Mouse (Mus musculus): ENCODE measurements around the gene Hdac1.

Gene Hdac1

DNA sequence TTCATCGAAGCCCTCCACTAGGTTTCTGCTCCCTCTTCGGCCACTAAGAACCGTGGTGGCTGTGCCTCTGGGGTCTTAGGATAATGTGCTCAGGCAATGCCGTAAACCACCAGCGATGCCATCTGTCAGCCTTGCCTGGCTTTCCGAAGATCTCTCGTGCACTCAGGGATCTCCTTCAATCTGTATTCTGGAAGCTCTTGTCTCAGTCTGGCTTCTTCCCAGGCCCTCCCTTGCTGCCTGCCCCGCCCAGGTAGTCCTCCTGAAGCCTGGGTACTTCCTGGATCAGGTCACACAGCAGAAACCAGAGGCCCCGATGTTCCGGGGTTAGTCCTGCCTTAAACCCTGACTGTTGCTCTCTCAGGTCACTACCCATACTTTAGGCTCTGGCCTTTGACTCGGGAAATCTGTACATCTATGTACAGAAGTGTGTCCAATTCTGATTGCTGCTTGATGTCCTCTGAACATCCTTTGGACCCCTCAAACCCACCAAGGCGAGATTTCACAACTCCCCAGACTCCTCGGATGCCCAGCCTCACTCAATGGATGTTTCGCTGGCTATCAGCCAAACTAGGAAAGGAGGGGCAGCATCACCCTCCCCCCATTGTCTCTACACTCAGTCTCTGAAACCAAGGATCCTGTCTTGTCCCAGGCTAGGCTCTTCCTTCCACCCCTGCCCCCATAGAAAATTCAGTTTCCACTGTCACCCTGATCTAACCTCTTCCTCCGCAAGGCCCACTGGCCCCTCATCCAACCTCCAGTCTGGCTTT is 33.5 kb downstream of the Hdac1 start:
- DNase-seq, result no peak

DNA sequence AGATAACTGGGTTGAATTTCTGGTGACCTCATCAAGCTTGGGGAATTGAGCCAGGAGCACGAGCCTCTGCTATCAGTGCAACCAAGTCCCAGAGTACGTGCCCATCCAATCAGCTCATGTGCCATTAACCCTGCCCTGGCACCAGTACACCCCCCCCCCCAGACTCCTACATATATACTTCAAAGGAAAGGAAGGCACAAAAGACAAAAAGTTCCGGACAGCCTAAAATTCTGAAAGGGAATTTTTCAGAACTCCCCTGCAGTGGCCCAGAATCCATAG is 34.3 kb downstream of the Hdac1 start:
- DNase-seq, result no peak

DNA sequence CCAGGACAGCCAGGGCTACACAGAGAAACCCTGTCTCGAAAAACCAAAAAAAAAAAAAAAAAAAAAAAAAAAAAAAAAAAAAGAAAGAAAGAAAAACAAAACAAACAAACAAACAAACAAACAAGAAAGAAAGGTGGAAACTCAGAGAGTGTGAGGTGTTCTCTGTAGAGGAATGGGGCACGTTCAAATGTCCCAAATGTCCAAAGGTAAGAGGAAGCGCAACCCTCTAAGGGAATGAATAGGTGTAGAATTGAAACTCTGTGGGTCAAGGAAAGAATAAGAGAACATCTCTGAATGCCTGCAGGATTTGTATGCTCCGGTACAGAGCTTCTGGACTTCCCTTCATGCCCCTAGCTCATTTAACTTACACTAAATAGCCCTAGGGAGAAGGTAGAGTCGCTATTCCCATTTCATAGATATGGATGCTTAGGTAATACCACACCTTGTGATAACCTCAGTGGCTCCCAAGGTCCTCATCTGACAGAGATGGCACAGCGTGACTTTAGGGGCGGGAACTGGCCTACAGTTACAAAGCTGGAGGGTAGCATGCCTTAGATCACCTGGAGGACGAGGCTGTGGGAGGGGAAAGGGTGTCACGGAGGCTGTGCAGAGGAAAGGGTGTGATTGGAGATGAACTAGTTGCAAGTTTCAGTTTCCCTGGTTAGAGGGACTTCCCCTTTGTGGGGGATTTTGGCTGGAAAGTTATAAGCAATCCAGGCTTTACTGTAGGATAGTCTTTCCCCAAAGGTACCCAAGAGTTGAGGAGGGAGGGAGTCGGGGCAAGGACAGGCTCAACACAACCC is 34.9 kb downstream of the Hdac1 start:
- DNase-seq, result no peak

DNA sequence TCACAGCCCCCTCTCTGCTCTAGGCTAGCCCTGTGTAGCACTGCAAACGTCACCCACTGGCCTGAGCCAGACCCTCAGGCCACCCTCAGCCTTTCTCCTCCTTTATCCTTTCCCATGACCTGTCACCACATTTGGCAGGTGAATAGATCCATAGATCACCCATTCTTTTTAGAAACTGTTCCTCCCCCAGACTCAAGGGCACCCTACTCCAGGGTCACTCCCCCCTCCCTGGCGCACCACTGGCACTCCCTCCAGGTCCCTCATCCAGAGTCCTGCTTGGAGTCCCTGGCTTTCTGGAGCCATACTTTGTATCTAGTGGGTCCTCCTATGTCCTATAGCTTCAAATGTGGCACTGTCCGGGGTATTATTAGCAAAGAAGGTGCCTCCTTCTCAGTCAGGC is 37.0 kb downstream of the Hdac1 start:
- DNase-seq, result no peak

DNA sequence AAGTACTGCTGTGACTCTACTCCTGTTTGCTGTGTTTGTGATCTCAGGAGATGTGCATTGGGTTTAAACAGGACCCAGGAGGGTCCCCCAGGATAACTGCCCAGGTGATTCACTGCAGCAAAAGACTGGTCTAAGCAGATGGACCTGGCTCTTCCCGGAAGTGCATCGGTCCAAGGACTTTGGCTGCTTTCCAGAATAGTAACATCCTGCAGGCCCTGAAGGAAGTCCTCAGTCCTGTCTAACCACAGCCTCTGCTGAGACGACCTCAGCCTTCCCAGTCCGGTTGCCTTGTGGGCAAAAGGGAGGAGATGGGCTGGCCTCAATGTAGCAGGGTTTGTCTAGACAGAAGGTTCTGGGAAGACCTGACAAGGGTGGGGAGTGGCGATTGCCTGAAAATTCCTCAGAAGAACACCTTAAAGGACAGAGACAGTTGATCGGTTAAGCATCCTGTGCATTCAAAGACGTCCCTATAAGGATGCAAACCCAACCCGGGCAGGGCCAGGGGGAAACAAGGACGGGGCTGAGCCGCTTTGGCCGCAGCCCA is 39.5 kb downstream of the Hdac1 start:
- DNase-seq, result no peak

DNA sequence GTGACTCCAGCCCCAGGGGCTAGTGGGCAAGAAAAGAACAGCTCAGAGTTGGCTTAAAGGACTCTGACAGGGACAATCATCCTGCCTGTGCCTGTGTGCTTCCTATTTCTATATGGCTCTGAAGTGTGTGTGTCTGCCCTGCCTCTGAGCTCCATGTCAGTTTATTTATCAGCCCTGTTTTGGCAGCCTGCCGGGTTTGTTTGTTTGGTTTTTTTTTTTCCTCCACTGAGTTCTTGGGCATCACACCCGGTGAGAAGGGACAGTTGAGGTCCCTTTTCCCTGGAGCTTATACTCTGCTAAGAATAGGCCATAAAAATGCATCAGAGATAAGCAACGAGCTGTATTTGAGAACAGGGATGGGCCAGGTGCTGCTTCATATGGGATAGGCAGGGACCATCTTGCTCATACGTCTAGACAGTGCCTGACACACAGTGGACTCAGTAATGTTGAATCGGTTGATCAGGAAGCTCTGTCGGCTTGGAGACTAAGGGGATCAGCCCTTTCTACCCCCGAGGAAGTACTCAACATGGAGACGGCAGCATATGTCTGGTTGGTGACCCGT is 40.1 kb downstream of the Hdac1 start:
- DNase-seq, result no peak

DNA sequence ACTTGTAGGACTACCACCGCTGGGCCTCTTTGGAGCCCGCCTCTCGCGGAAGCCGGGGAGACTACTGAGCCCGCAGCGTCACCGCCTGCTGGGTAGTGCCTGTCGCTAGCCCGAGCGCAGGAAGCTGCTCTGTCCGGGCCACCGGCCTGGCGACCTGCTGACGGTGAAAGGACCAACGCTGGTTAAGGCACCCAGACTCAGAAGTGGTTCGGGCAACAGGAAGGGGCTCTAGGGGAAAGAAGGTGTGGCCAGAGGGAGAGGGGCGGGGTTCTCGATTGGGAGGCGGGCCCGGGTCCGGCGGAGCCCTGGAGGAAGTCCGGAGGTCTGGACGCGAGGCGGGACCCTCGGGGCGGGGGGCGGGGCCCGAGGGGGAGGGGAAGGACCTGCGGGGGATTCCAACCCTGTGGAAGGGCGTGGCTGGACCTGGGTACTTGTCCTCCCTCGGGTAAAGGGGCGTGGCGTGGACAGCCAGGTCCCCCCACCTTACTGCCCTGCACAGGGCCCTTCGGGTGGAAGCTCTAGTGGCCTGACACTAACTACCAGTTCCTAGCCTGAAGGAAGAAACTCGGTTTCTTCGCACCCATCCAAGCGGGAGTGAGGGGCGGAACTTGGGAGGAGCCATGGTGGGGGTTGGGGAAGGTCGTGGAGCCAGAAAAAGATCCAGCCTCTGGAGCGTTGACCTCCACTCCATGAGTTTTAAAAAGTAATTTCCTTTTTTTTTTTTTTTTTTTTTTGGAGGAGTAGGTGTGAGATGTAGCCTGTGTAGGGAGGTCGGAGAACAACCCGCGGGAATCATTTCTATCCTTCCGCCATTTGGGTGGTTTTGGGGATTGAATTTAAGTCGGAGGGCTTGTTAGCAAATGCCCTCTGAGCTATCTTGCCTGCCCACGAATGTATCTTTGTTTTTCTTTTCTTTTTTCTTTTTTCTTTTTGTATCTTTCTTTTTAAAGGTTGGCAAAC is 41.6 kb downstream of the Hdac1 start:
- DNase-seq, result peak; percentile 78

DNA sequence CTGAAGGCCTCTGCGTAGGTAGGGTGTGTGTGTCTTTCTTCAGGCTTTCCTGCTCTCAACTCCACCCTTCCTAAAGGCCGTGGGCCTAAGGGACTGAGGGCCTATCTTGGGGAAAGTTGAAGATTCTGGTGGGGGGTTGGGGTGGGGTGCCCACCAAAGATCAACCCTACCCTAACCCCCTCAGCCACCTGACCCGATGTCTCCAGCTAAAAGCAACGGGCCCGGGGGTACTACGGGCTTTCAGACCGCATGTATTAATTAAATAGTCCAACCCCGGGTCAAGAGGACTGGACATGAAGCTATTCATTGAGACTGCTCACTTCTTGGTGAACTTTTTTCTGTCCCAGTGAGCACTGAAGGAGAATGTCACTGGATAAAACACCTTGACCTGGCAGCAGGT is 42.5 kb downstream of the Hdac1 start:
- DNase-seq, result no peak

DNA sequence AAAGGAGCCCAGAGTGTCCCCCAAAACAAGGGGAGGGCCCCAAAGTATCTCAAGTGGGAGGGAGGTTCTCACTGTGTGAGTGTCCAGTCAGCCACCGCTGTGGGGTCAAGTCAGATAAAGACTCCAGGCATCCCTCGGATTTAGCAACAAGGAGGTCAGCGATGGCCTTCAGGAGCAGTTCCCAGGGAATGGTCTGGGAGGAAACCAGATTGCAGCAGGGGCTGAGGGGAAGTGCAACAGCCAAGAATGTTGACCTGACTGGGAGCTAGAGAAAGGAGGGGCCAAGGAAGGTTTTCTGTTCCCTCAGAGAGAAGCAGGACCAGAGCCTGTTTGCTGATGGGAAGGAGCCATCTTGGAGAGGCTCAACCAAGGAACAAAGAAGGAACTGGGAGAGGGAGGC is 43.6 kb downstream of the Hdac1 start:
- DNase-seq, result no peak

DNA sequence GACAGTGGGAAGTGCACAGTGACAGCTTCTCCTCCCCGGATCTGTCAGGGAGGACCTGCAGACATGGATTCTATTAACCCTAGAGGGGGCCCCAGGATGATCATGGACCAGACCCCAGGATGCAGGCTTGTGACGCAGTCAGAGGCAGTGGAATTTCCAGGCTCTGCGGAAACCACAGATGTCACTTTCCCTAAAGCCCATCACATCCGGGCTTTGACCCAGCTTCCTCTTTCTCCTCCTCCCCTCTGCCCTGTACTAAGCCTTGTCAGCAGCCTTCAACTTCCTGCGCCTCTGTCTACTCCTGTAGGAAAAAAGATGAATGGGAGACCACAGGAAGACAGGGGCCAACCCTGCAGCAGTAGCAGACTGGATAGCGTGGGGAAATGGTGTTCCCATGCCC is 45.9 kb downstream of the Hdac1 start:
- DNase-seq, result peak; percentile 48

DNA sequence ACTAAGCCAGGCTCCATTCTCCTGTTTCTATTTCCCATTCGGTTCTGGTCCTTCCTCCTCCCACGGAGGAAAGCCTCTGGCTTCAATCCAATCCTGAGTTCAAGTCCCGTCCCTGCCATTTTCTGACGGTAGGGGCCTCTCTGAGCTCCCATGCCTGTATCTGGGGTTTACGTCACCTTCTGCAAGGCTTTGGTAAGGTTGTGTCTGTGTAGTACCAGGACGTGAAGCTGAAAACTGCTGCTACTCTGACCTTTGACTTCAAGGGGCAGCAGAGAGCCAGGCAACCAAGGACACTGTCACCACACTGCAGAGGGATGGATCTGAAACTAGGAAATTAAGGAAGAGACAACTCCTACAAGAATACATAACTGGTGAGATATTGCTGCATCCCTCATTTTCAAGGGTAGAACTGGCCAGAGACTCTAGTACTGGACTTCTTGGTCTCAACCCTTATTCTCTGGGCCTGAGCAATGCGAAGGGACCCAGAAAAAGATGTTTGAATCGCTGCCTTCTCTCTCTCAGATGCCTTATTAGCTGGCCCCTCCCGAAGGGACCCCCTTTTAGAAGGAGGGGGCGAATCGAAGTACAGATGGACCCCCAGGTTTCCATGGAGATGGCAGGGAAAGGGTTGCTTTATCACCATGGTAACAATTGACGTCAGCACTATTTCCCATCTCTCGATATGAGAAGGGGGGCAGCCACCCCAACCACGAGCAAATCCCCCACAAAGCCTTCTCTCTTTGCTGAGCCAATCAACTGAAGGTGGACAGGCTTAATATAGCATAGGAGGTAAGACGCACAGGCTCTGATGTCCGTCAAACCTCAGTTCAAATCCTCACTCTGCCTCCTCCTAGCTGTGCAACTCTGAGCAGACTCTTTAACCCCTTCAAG is 46.6 kb downstream of the Hdac1 start:
- peak; percentile 85 for DNase-seq

DNA sequence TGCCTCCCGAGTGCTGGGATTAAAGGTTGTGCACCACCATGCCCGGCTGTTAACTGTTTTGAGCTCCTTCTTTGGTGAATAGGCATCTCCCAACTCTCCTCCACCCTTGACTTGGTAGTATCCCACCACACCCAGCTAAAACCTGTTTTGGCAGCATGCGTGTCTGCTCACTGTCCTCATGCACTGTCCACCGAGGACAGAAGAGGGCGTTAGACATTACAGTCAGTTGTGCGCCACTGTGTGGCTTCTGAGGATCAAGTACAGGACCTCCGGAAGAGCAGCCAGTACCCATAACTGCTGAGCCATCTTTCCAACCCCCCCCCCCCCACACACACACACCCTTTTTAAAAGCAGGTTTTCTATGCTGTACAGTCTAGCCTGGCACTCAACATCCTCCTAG is 47.8 kb downstream of the Hdac1 start:
- no peak for DNase-seq

DNA sequence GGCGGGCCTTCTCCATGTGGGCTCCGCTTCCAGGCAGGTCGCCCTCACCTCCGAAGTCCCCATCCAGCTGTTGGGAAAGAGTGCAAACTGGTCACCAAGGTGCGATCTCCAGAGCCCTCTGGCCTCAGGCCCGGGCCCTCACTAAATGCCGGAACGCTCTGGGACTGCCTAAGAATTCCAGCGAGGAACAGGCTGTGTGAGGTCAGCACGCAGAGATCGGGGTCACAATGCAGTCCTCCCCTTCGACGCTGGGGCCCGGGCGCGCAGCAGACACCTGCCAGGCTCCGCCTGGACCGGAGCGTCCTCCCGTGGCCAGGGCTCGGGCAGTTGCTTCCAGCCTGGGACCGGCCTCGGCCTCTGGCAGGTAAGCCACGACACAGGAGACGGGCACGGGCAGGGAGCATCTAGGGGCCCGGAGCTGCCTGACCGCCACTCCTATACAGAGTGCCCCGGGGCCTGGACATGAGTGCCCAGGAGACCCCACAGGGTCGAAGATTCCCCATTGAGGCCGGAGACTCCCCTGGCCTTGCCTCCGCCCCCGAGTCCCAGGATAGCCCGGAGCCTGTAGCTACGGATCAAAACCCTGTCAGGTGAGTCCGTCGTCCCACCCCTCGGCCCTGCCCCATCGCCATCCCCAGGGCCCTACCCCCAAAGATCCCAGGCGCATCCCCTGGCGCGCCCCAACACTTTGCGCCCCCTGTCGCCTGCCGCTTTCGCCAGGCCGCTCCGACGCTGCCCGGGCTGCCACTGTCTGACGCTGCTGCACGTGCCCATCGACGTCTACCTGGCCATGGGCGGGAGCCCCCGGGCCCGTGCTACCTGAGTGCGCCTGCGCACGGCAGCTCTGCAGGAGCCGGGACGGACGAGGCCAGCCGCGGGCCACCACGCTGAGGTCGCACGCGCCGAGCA is 51.3 kb downstream of the Hdac1 start, which contains the start of the genes Tssk3 and Fam229a:
Gene Tssk3 (minus strand): TSS at position 51 of the 909 bp plus-strand sequence.
Gene Fam229a (plus strand): TSS at position 219 of the 909 bp plus-strand sequence.
- no peak for DNase-seq

DNA sequence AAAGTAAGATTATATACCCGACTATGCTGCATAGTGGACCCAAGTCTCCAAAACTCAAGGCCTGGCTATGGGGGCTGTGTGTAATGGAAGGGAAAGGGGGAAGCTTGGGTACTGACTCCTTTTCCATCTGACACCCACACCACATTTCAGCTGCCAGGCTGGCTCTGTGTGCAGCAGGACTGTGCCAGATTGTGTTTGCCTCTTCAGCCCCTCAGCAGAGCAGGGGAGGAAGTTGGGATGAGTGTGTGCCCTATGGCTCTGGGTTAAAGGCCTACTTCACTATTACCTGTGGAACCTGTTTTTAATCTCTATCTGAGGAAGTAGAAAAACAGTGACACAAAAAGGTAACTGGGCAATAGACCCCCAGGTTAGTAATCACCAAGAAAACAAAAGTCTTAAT is 61.4 kb downstream of the Hdac1 start:
- peak; percentile 63 for DNase-seq

DNA sequence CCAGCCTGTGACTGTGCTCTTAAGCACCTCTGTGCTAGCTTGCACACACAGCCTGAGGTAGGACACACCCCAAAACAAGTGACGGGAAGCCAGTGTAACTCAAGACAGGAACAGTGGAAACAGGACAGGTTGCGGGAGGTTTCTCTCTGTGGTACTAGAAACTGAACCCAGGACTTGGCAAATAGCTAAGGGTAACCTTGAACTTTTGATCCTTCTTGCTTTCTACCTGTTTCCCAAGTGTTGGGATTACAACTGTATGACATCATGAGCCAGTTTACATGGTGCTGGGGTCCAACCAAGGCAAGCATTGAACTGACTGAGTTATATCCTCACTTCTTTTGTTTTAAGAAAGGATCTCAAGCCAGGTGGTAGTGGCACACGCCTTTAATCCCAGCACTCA is 62.6 kb downstream of the Hdac1 start:
- no peak for DNase-seq

DNA sequence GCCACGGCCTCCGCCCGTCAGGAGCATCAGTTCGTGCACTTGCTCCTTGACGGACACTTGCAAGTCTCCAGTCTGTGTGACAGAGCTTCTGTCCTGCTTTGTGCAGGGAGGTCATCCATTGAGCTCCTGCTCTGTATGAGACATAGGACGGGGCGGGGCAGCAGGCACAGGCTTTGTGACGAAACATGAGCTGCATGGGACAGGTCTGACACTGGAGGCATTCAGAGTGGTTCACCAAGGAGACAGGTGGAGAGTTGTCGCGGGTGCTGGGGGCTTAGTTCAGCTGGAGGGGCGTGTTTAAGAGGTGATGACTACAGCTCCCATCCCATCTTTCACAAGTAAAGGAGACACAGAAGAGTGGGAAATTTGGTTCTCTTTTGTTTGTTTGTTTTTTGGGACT is 66.5 kb downstream of the Hdac1 start:
- DNase-seq, result no peak
